Mouse (Mus musculus): ENCODE measurements around the gene Hnrnph1. TPM values are rescaled to one million over a fixed set of nuclear protein-coding genes. Genes with fewer than 3 reads are reported as not detected.

The Hnrnph1 gene
- polyA plus RNA-seq, 1 experiment from 2014 or later = 854 TPM

- no peak overlapping the region for H3K4me3 ChIP-seq (ENCODE audit: low read depth, low read length)
- no peak for ATAC-seq (ENCODE audit: low FRiP score)
- no peak overlapping the region for H3K27ac ChIP-seq (ENCODE audit: low read depth, low read length)
- H3K9me3 ChIP-seq (ENCODE audit: control insufficient read depth, low read length) = no peaks in the 10 kb centered on the region
- H3K4me2 ChIP-seq (replicated peaks; ENCODE audit: low read depth, low read length) = no peak overlapping the region
- WGBS = 90% methylated on average over 5 of the region's 5 CpGs
- no peak for DNase-seq (ENCODE audit: low spot score)
- H3K9ac ChIP-seq (ENCODE audit: low read depth, low read length) = no peak overlapping the region
- H3K4me1 ChIP-seq (replicated peaks; ENCODE audit: control insufficient read depth, insufficient read depth, low read length) = no peaks in the 10 kb centered on the region
- H3K27me3 ChIP-seq (ENCODE audit: control insufficient read depth, insufficient read depth, low read length) = no peaks in the 10 kb centered on the region
- H3K36me3 ChIP-seq (ENCODE audit: control insufficient read depth, insufficient read depth, low read length) = no peaks in the 10 kb centered on the region
Measured at GRCm38 (mm10) chr11:50369360-50369911, 7.4 kb upstream of the Hnrnph1 start.

- DNase-seq (ENCODE audit: low spot score) = no peak
Measured at GRCm38 (mm10) chr11:50370969-50371368, 5.8 kb upstream of the Hnrnph1 start.

GRCm38 (mm10) chr11:50371399-50371841 lies 5.4 kb upstream of the Hnrnph1 start:
- Histone ChIP-seq H3K4me3 (ENCODE audit: low read depth, low read length) (peak overlapping the region; percentile 32), H3K4me1 (replicated peaks; ENCODE audit: control insufficient read depth, insufficient read depth, low read length) (peaks cover 3% of the 10 kb centered on the region; the same call in 1 of the 2 replicates), H3K9me3 (ENCODE audit: control insufficient read depth, low read length) (no peaks in the 10 kb centered on the region), H3K27me3 (ENCODE audit: control insufficient read depth, insufficient read depth, low read length) (no peaks in the 10 kb centered on the region), H3K9ac (ENCODE audit: low read depth, low read length) (peak overlapping the region; percentile 77), H3K36me3 (ENCODE audit: control insufficient read depth, insufficient read depth, low read length) (no peaks in the 10 kb centered on the region), H3K4me2 (replicated peaks; ENCODE audit: low read depth, low read length) (peak overlapping the region; percentile 63), H3K27ac (ENCODE audit: low read depth, low read length) (peak overlapping the region; percentile 67; the same call in 1 of the 2 replicates)
- DNase-seq (ENCODE audit: low spot score) = peak; percentile 80
- 1% methylated on average over 18 of the region's 18 CpGs for WGBS
- peak; percentile 63; the same call in 1 of the 2 replicates for ATAC-seq (ENCODE audit: low FRiP score)

More at GRCm38 (mm10) chr11:50370969-50371368, 5.8 kb upstream of the Hnrnph1 start:
- Histone ChIP-seq H3K4me1 (replicated peaks; ENCODE audit: control insufficient read depth, insufficient read depth, low read length) (no peaks in the 10 kb centered on the region), H3K27ac (ENCODE audit: low read depth, low read length) (no peak overlapping the region), H3K4me2 (replicated peaks; ENCODE audit: low read depth, low read length) (no peak overlapping the region), H3K27me3 (ENCODE audit: control insufficient read depth, insufficient read depth, low read length) (no peaks in the 10 kb centered on the region), H3K4me3 (ENCODE audit: low read depth, low read length) (no peak overlapping the region), H3K36me3 (ENCODE audit: control insufficient read depth, insufficient read depth, low read length) (no peaks in the 10 kb centered on the region), H3K9ac (ENCODE audit: low read depth, low read length) (no peak overlapping the region), H3K9me3 (ENCODE audit: control insufficient read depth, low read length) (no peaks in the 10 kb centered on the region)
- 66% methylated on average over 4 of the region's 4 CpGs for WGBS
- peak; percentile 71; the same call in 1 of the 2 replicates for ATAC-seq (ENCODE audit: low FRiP score)

- WGBS = 92% methylated on average over 1 of the region's 1 CpGs
- Histone ChIP-seq H3K4me3 (ENCODE audit: low read depth, low read length) (0 out of 2 replicates have a peak overlapping the region, but pooled peaks have one; percentile 32), H3K4me2 (replicated peaks; ENCODE audit: low read depth, low read length) (peak overlapping the region; percentile 63; the same call in 1 of the 2 replicates), H3K27ac (ENCODE audit: low read depth, low read length) (no peak overlapping the region), H3K36me3 (ENCODE audit: control insufficient read depth, insufficient read depth, low read length) (no peaks in the 10 kb centered on the region), H3K9me3 (ENCODE audit: control insufficient read depth, low read length) (no peaks in the 10 kb centered on the region), H3K9ac (ENCODE audit: low read depth, low read length) (peak overlapping the region; percentile 77), H3K27me3 (ENCODE audit: control insufficient read depth, insufficient read depth, low read length) (no peaks in the 10 kb centered on the region), H3K4me1 (replicated peaks; ENCODE audit: control insufficient read depth, insufficient read depth, low read length) (peaks cover 4% of the 10 kb centered on the region; the same call in 1 of the 2 replicates)
- ATAC-seq (ENCODE audit: low FRiP score) = no peak
- no peak for DNase-seq (ENCODE audit: low spot score)
Measured at GRCm38 (mm10) chr11:50371911-50372310, 4.9 kb upstream of the Hnrnph1 start.

- H3K9me3 ChIP-seq (ENCODE audit: control insufficient read depth, low read length) = no peaks in the 10 kb centered on the region
- H3K4me2 ChIP-seq (replicated peaks; ENCODE audit: low read depth, low read length) = no peak overlapping the region
- no peak for DNase-seq (ENCODE audit: low spot score)
- H3K27me3 ChIP-seq (ENCODE audit: control insufficient read depth, insufficient read depth, low read length) = no peaks in the 10 kb centered on the region
- ATAC-seq (ENCODE audit: low FRiP score) = no peak
- H3K4me1 ChIP-seq (replicated peaks; ENCODE audit: control insufficient read depth, insufficient read depth, low read length) = peaks cover 4% of the 10 kb centered on the region; the same call in 1 of the 2 replicates
- no peak overlapping the region for H3K4me3 ChIP-seq (ENCODE audit: low read depth, low read length)
- no peaks in the 10 kb centered on the region for H3K36me3 ChIP-seq (ENCODE audit: control insufficient read depth, insufficient read depth, low read length)
- no peak overlapping the region for H3K9ac ChIP-seq (ENCODE audit: low read depth, low read length)
- no peak overlapping the region for H3K27ac ChIP-seq (ENCODE audit: low read depth, low read length)
Measured at GRCm38 (mm10) chr11:50373086-50373485, 3.7 kb upstream of the Hnrnph1 start.

- 100% methylated on average over 1 of the region's 1 CpGs for WGBS
- no peak overlapping the region for H3K27ac ChIP-seq (ENCODE audit: low read depth, low read length)
- H3K9me3 ChIP-seq (ENCODE audit: control insufficient read depth, low read length) = no peaks in the 10 kb centered on the region
- no peak overlapping the region for H3K4me2 ChIP-seq (replicated peaks; ENCODE audit: low read depth, low read length)
- no peak for ATAC-seq (ENCODE audit: low FRiP score)
- no peak overlapping the region for H3K4me3 ChIP-seq (ENCODE audit: low read depth, low read length)
- H3K36me3 ChIP-seq (ENCODE audit: control insufficient read depth, insufficient read depth, low read length) = no peaks in the 10 kb centered on the region
- no peak for DNase-seq (ENCODE audit: low spot score)
- H3K27me3 ChIP-seq (ENCODE audit: control insufficient read depth, insufficient read depth, low read length) = no peaks in the 10 kb centered on the region
- H3K9ac ChIP-seq (ENCODE audit: low read depth, low read length) = no peak overlapping the region
- peaks cover 4% of the 10 kb centered on the region; the same call in 1 of the 2 replicates for H3K4me1 ChIP-seq (replicated peaks; ENCODE audit: control insufficient read depth, insufficient read depth, low read length)
Measured at GRCm38 (mm10) chr11:50373621-50374020, 3.2 kb upstream of the Hnrnph1 start.

GRCm38 (mm10) chr11:50374286-50375015 lies 2.3 kb upstream of the Hnrnph1 start:
- DNase-seq (ENCODE audit: low spot score) (no peak), ATAC-seq (ENCODE audit: low FRiP score) (no peak)
- Histone ChIP-seq H3K27ac (ENCODE audit: low read depth, low read length) (no peak overlapping the region), H3K9me3 (ENCODE audit: control insufficient read depth, low read length) (no peaks in the 10 kb centered on the region), H3K4me2 (replicated peaks; ENCODE audit: low read depth, low read length) (no peak overlapping the region), H3K4me1 (replicated peaks; ENCODE audit: control insufficient read depth, insufficient read depth, low read length) (peaks cover 5% of the 10 kb centered on the region), H3K4me3 (ENCODE audit: low read depth, low read length) (no peak overlapping the region), H3K27me3 (ENCODE audit: control insufficient read depth, insufficient read depth, low read length) (no peaks in the 10 kb centered on the region), H3K9ac (ENCODE audit: low read depth, low read length) (no peak overlapping the region), H3K36me3 (ENCODE audit: control insufficient read depth, insufficient read depth, low read length) (no peaks in the 10 kb centered on the region)
- 90% methylated on average over 13 of the region's 13 CpGs for WGBS

- peaks cover 9% of the 10 kb centered on the region for H3K4me1 ChIP-seq (replicated peaks; ENCODE audit: control insufficient read depth, insufficient read depth, low read length)
- DNase-seq (ENCODE audit: low spot score) = no peak
Measured at GRCm38 (mm10) chr11:50375421-50375820, 1.4 kb upstream of the Hnrnph1 start.

More at GRCm38 (mm10) chr11:50375421-50375820, 1.4 kb upstream of the Hnrnph1 start:
- Histone ChIP-seq H3K27me3 (ENCODE audit: control insufficient read depth, insufficient read depth, low read length) (no peaks in the 10 kb centered on the region), H3K27ac (ENCODE audit: low read depth, low read length) (no peak overlapping the region), H3K9me3 (ENCODE audit: control insufficient read depth, low read length) (no peaks in the 10 kb centered on the region), H3K4me2 (replicated peaks; ENCODE audit: low read depth, low read length) (no peak overlapping the region), H3K4me3 (ENCODE audit: low read depth, low read length) (no peak overlapping the region), H3K36me3 (ENCODE audit: control insufficient read depth, insufficient read depth, low read length) (peaks cover 3% of the 10 kb centered on the region; the same call in 1 of the 2 replicates), H3K9ac (ENCODE audit: low read depth, low read length) (no peak overlapping the region)
- WGBS = 83% methylated on average over 5 of the region's 5 CpGs
- no peak for ATAC-seq (ENCODE audit: low FRiP score)

All from hindbrain, embryonic 11.5 days (tissue).